Mouse (Mus musculus) spleen, adult 2 months (tissue): Measurements from ENCODE around the gene Cacna1c. TPM values are rescaled to one million over a fixed set of nuclear protein-coding genes. Genes with fewer than 3 reads are reported as not detected.

Experiments used
- DNase-seq, 2 experiments: peaks; one replicate each; pipeline versions ENCODE4 v3.0.0 to v3.0.0-alpha.2; 2012 to 2021; ENCODE audit warnings: low spot score in 2 of 2, low read depth in 1 of 2
- H3K27ac ChIP-seq: fragments of 200-500 bp; 2 replicates; pipeline ENCODE4 v1.5.1; 2012; ENCODE audit warnings: low read length, inconsistent platforms; ENCODE audit not compliant: insufficient read depth
- H3K27me3 ChIP-seq: fragments of 200-500 bp; 2 replicates; pipeline ENCODE4 v1.6.1; 2012; ENCODE audit warnings: mild to moderate bottlenecking, moderate library complexity, low read length, inconsistent platforms; ENCODE audit not compliant: control insufficient read depth, insufficient read depth
- H3K36me3 ChIP-seq: fragments of 200-500 bp; 2 replicates; pipeline ENCODE4 v1.6.1; 2012; ENCODE audit warnings: mild to moderate bottlenecking, low read length, inconsistent platforms; ENCODE audit not compliant: control insufficient read depth, insufficient read depth
- H3K4me1 ChIP-seq: fragments of 200-500 bp; 2 replicates; pipeline ENCODE4 v1.6.1; 2011; ENCODE audit warnings: inconsistent platforms; ENCODE audit not compliant: control insufficient read depth, insufficient read depth, insufficient read length
- H3K4me3 ChIP-seq: fragments of 200-500 bp; 2 replicates; pipeline ENCODE4 v1.5.1; 2011; ENCODE audit warnings: mild to moderate bottlenecking, inconsistent platforms; ENCODE audit not compliant: insufficient read depth, insufficient read length; ENCODE audit errors: extremely low read depth
- CTCF ChIP-seq: fragments of 200-500 bp; IDR thresholded peaks from 2 replicates; pipeline ENCODE4 v1.5.1; 2011; ENCODE audit warnings: mild to moderate bottlenecking, inconsistent platforms; ENCODE audit not compliant: insufficient read depth, insufficient read length, insufficient replicate concordance; ENCODE audit errors: extremely low read depth
- POLR2A ChIP-seq: fragments of 200-500 bp; IDR thresholded peaks from 2 replicates; pipeline ENCODE4 v1.6.1; 2011; ENCODE audit warnings: low read depth, low read length, inconsistent platforms
- WGBS: fragments of 180-500 bp; shearing (Covaris S2); methylation state at CpG from one replicate; pipeline ENCODE4 v1.1.7; 2018; 5-methylcytosine and 5-hydroxymethylcytosine counted together
- polyA plus RNA-seq: library from polyadenylated mRNA; depleted of rRNA; stranded (reverse); fragments of >200 nt; gene quantifications from 2 replicates; pipeline ENCODE4 v1.2.3, GENCODE M21; 2012; rRNA removed

Gene Cacna1c
- polyA plus RNA-seq, 1 experiment, result 1.1 TPM

GRCm38 (mm10) chr6:118561745-118562609, 634.2 kb downstream of the Cacna1c start, which contains the start of gene Ankrd26:
Gene Ankrd26, minus strand, starts transcription at chr6:118562226.
- no peaks in the 10 kb centered on the region for H3K27me3 ChIP-seq
- DNase-seq, result peak; percentile 69 to 91
- 1% methylated on average over 54 of the region's 54 CpGs for WGBS
- no peak for TF ChIP-seq CTCF
- TF ChIP-seq POLR2A, result peak; percentile 20; the same call in 1 of the 2 replicates
- H3K4me3 ChIP-seq, result peak within 1 kb of the TSS; percentile 86
- no peaks in the 10 kb centered on the region for H3K36me3 ChIP-seq
- 0 out of 2 replicates have a peak within 1 kb of the TSS, but pooled peaks have one; percentile 43 for H3K27ac ChIP-seq
- peaks cover 5% of the 10 kb centered on the region; the same call in 1 of the 2 replicates for H3K4me1 ChIP-seq

GRCm38 (mm10) chr6:118561225-118561624, 635.0 kb downstream of the Cacna1c start:
- H3K27me3 ChIP-seq, result no peaks in the 10 kb centered on the region
- no peaks in the 10 kb centered on the region; the same call in 1 of the 2 replicates for H3K36me3 ChIP-seq
- no peak for DNase-seq
- no peak overlapping the region for H3K27ac ChIP-seq
- peak overlapping the region; percentile 86; the same call in 1 of the 2 replicates for H3K4me3 ChIP-seq
- no peak for TF ChIP-seq POLR2A
- no peak for TF ChIP-seq CTCF
- WGBS, result 70% methylated on average over 8 of the region's 8 CpGs
- H3K4me1 ChIP-seq, result peaks cover 5% of the 10 kb centered on the region; the same call in 1 of the 2 replicates

GRCm38 (mm10) chr6:118538627-118539026, 657.6 kb downstream of the Cacna1c start:
- 94% methylated on average over 4 of the region's 4 CpGs for WGBS
- H3K4me3 ChIP-seq, result no peak overlapping the region
- no peaks in the 10 kb centered on the region for H3K4me1 ChIP-seq
- peaks cover 5% of the 10 kb centered on the region for H3K36me3 ChIP-seq
- no peaks in the 10 kb centered on the region for H3K27me3 ChIP-seq
- no peak overlapping the region for H3K27ac ChIP-seq
- no peak for DNase-seq
- no peak for TF ChIP-seq POLR2A
- no peak for TF ChIP-seq CTCF

Other genes with a start within 250 kb of the Cacna1c start
- gene Dcp1b, start 21.2 kb downstream of the Cacna1c start, polyA plus RNA-seq, result 18.1 and 23.6 TPM in 2 replicates
- 4.5 and 6.6 TPM in 2 replicates for gene Cacna2d4, start 40.1 kb upstream of the Cacna1c start, polyA plus RNA-seq
- 0.44 and 0.65 TPM in 2 replicates for gene Lrtm2, start 134.3 kb upstream of the Cacna1c start, polyA plus RNA-seq
- 21.0 and 21.4 TPM in 2 replicates for gene Adipor2, start 221.3 kb upstream of the Cacna1c start, polyA plus RNA-seq